In the genomic region with DNA sequence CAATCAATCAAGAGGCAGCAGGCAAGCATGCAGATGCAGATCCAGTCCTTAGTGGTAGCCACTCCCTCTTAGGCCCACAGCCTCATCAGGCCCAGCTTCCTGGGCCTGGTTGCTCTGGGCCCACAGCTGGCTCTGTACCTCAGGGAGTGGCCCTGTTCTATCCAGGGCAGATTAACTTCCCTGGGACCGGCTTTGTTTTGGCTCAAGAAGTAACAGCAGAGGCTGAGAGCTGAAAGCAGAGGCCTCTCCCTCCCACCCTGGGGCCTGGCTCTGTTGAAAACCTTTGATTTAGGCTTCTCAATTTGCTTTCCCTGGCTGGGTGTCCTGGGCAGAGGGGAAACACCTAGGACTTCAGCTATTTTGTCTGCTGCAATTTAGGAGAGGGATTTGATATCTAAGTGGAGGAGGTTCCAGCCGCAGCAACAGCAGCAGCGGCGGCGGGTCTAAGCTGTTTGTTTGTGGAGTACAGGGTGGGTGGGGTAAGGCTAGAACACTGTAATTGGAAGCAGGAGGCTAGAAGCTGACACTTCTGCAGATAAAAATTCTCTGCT, we compare ENCODE assay signal across 10 mouse cellular contexts. TPM values are rescaled to one million over a fixed set of nuclear protein-coding genes. Genes with fewer than 3 reads are reported as not detected.
A peak's percentile ranks its signal among the peaks of the same experiment; 100 is the strongest.
DNase-seq lines count a peak whose midpoint lies in the region; ATAC-seq and TF ChIP-seq lines count a peak whose summit lies in the region.
"Had no signal": no experiment of that assay in that cellular context is flagged by ENCODE, and none has a peak within 500 bp of the region (broad histone marks: within the 10 kb centered on the region; RNA-seq: fewer than 3 reads in every experiment).

No protein-coding gene starts in this region.

- 52% methylated on average over 5 of the region's 5 CpGs for WGBS in lung, embryonic 16.5 days
- WGBS in lung, adult 2 months = 49% methylated on average over 5 of the region's 5 CpGs
- WGBS in embryonic facial prominence, embryonic 11.5 days = 8% methylated on average over 5 of the region's 5 CpGs
- 19% methylated on average over 5 of the region's 5 CpGs for WGBS in heart, embryonic 10.5 days
- 82% methylated on average over 5 of the region's 5 CpGs for WGBS in kidney, adult 2 months

- H3K4me1 ChIP-seq in lung, embryonic 16.5 days (replicated peaks; ENCODE audit: control insufficient read depth, insufficient read depth, low read length) = peaks cover 27% of the 10 kb centered on the region
- H3K4me1 ChIP-seq in lung, adult 2 months (ENCODE audit: control insufficient read depth, insufficient read depth, low read length) = peaks cover 4% of the 10 kb centered on the region; the same call in 1 of the 2 replicates
- peaks cover 4% of the 10 kb centered on the region; the same call in 1 of the 2 replicates for H3K4me1 ChIP-seq in embryonic facial prominence, embryonic 11.5 days (ENCODE audit: control insufficient read depth, insufficient read depth, low read length)
- peaks cover 38% of the 10 kb centered on the region for H3K4me1 ChIP-seq in heart, embryonic 10.5 days
- H3K4me1 ChIP-seq in kidney, adult 2 months (ENCODE audit: control insufficient read depth, insufficient read depth, low read length) = peaks cover 11% of the 10 kb centered on the region
- H3K4me1 ChIP-seq: neural tube, embryonic 15.5 days had no signal

- no peaks in the 10 kb centered on the region for H3K9me3 ChIP-seq in lung, embryonic 16.5 days (ENCODE audit: control insufficient read depth, low read length)
- H3K9me3 ChIP-seq in embryonic facial prominence, embryonic 11.5 days (replicated peaks; ENCODE audit: control insufficient read depth, low read length) = no peaks in the 10 kb centered on the region
- H3K9me3 ChIP-seq in heart, embryonic 10.5 days = no peaks in the 10 kb centered on the region
- H3K9me3 ChIP-seq: neural tube, embryonic 15.5 days had no signal

- no peak for DNase-seq in lung, adult 2 months
- DNase-seq in embryonic facial prominence, embryonic 11.5 days (ENCODE audit: low spot score) = peak; percentile 40
- DNase-seq in heart, embryonic 10.5 days (ENCODE audit: low spot score) = no peak
- peak; percentile 44 for DNase-seq in ovary, postnatal 36 days (ENCODE audit: low spot score)
- DNase-seq in cerebellum, adult 8-10 months = no peak
- DNase-seq in kidney, adult 2 months = no peak
- no peak for DNase-seq in right cerebral cortex, postnatal 36 days (ENCODE audit: low spot score in 2 of 2)
- DNase-seq: cerebellum, postnatal 14 days had no signal

- TF ChIP-seq POLR2A in lung, adult 2 months (IDR thresholded peaks at IDR 0.05; ENCODE audit: borderline replicate concordance, extremely low read depth, low read depth, low read length) = no peak
- no peak for TF ChIP-seq POLR2A in kidney, adult 2 months (IDR thresholded peaks at IDR 0.05; ENCODE audit: low read depth, low read length)

- no peak for ATAC-seq in lung, embryonic 16.5 days (ENCODE audit: low read depth)
- ATAC-seq in embryonic facial prominence, embryonic 11.5 days (replicated peaks; ENCODE audit: insufficient number of reproducible peaks, low FRiP score, low TSS enrichment, low read depth) = no peak

- H3K4me3 ChIP-seq in lung, embryonic 16.5 days (ENCODE audit: low read length) = no peak overlapping the region
- H3K4me3 ChIP-seq in lung, adult 2 months (replicated peaks; ENCODE audit: extremely low read depth, low read depth, low read length) = no peak overlapping the region
- no peak overlapping the region for H3K4me3 ChIP-seq in embryonic facial prominence, embryonic 11.5 days (ENCODE audit: low read depth, low read length)
- H3K4me3 ChIP-seq in heart, embryonic 10.5 days = no peak overlapping the region
- H3K4me3 ChIP-seq in kidney, adult 2 months (ENCODE audit: insufficient read depth, low read depth, low read length) = no peak overlapping the region
- H3K4me3 ChIP-seq: neural tube, embryonic 15.5 days had no signal

- 0 out of 2 replicates have a peak overlapping the region, but pooled peaks have one; percentile 26 for H3K9ac ChIP-seq in lung, embryonic 16.5 days (ENCODE audit: low read length)
- peak overlapping the region; percentile 38; the same call in 1 of the 2 replicates for H3K9ac ChIP-seq in embryonic facial prominence, embryonic 11.5 days (replicated peaks; ENCODE audit: low read length)
- H3K9ac ChIP-seq: neural tube, embryonic 15.5 days had no signal

- no peak overlapping the region for H3K4me2 ChIP-seq in lung, embryonic 16.5 days (ENCODE audit: low read depth, low read length)
- no peak overlapping the region for H3K4me2 ChIP-seq in embryonic facial prominence, embryonic 11.5 days (ENCODE audit: low read depth, low read length)
- H3K4me2 ChIP-seq: neural tube, embryonic 15.5 days had no signal

- H3K36me3 ChIP-seq in lung, embryonic 16.5 days (ENCODE audit: control insufficient read depth, insufficient read depth, low read length) = no peaks in the 10 kb centered on the region
- H3K36me3 ChIP-seq in embryonic facial prominence, embryonic 11.5 days (replicated peaks; ENCODE audit: control insufficient read depth, insufficient read depth, low read depth, low read length) = no peaks in the 10 kb centered on the region
- H3K36me3 ChIP-seq in heart, embryonic 10.5 days = no peaks in the 10 kb centered on the region
- H3K36me3 ChIP-seq in kidney, adult 2 months (ENCODE audit: control insufficient read depth, insufficient read depth, low read length) = no peaks in the 10 kb centered on the region
- H3K36me3 ChIP-seq: neural tube, embryonic 15.5 days had no signal

- no peak overlapping the region; the same call in 1 of the 2 replicates for H3K27ac ChIP-seq in lung, embryonic 16.5 days (ENCODE audit: low read length)
- 0 out of 2 replicates have a peak overlapping the region, but pooled peaks have one; percentile 30 for H3K27ac ChIP-seq in embryonic facial prominence, embryonic 11.5 days (replicated peaks; ENCODE audit: low read depth, low read length)
- H3K27ac ChIP-seq in heart, embryonic 10.5 days = peak overlapping the region; percentile 75
- no peak overlapping the region for H3K27ac ChIP-seq in kidney, adult 2 months (ENCODE audit: insufficient read depth, low read depth, low read length)
- H3K27ac ChIP-seq: neural tube, embryonic 15.5 days had no signal

- H3K27me3 ChIP-seq in lung, embryonic 16.5 days (ENCODE audit: control insufficient read depth, insufficient read depth, low read depth, low read length) = no peaks in the 10 kb centered on the region
- H3K27me3 ChIP-seq in embryonic facial prominence, embryonic 11.5 days (ENCODE audit: control insufficient read depth, insufficient read depth, low read length) = no peaks in the 10 kb centered on the region
- H3K27me3 ChIP-seq in heart, embryonic 10.5 days (ENCODE audit: insufficient read depth, poor library complexity, severe bottlenecking) = peaks cover 20% of the 10 kb centered on the region; the same call in 1 of the 2 replicates
- H3K27me3 ChIP-seq in kidney, adult 2 months (replicated peaks; ENCODE audit: control insufficient read depth, insufficient read depth, low read length) = no peaks in the 10 kb centered on the region
- H3K27me3 ChIP-seq: neural tube, embryonic 15.5 days had no signal

- no peak for TF ChIP-seq CTCF in lung, adult 2 months (IDR thresholded peaks at IDR 0.05; ENCODE audit: insufficient read depth, low read length)
- TF ChIP-seq CTCF in kidney, adult 2 months (conservative IDR thresholded peaks at IDR 0.05; ENCODE audit: insufficient read depth, insufficient read length, low read depth, low read length) = no peak

RNA-seq across cellular contexts. Expression of a gene that starts 45.1 kb away (rescaled TPM):
- polyA plus RNA-seq in lung, embryonic 16.5 days (2015; fragmentation: Nextera tagmentation; extraction: Ambion mirVana) = 0.44 and 0.68 TPM in 2 replicates
- polyA plus RNA-seq in lung, adult 2 months (2012; rRNA removed) = 3.5 and 4.9 TPM in 2 replicates
- polyA plus RNA-seq in embryonic facial prominence, embryonic 11.5 days (2014; fragmentation: Nextera tagmentation; extraction: Ambion mirVana) = 0.07 and 0.14 TPM in 2 replicates
- 0.11 and 0.21 TPM in 2 replicates for polyA plus RNA-seq in heart, embryonic 10.5 days (2016; fragmentation: Nextera tagmentation; extraction: Ambion mirVana)
- polyA plus RNA-seq in kidney, adult 2 months (2012; rRNA removed) = 0.56 and 0.67 TPM in 2 replicates

Comparison
In these comparisons a context has a peak if more than half of its experiments do, and no peak if none do; other contexts are left out.
1. H3K27ac ChIP-seq: peak in embryonic facial prominence, embryonic 11.5 days (single experiment) and heart, embryonic 10.5 days (single experiment); none in lung, embryonic 16.5 days (single experiment) and kidney, adult 2 months (single experiment).
2. DNase-seq: peak in embryonic facial prominence, embryonic 11.5 days (single experiment) and ovary, postnatal 36 days (single experiment); none in lung, adult 2 months (single experiment), heart, embryonic 10.5 days (single experiment), cerebellum, adult 8-10 months (single experiment), kidney, adult 2 months (single experiment) and right cerebral cortex, postnatal 36 days (0 of 2).